Mouse (Mus musculus) embryonic facial prominence, embryonic 13.5 days (tissue): Measurements from ENCODE around the gene Ifne. TPM values are rescaled to one million over a fixed set of nuclear protein-coding genes. Genes with fewer than 3 reads are reported as not detected.

Experiments
- ATAC-seq: fragments of 200-750 bp; cut with Nextera tagmentation; 2 replicates; pipeline ENCODE4 v1.8.0; 2017; ENCODE audit warnings: low read depth; ENCODE audit not compliant: insufficient number of reproducible peaks, insufficient read depth, low FRiP score, low TSS enrichment
- H3K27ac ChIP-seq: fragments of 300-500 bp; sonication (generic); 2 replicates; pipeline ENCODE4 v1.5.1; 2015; ENCODE audit warnings: moderate library complexity, mild to moderate bottlenecking, inconsistent platforms
- H3K27me3 ChIP-seq: fragments of 300-500 bp; sonication (generic); 2 replicates; pipeline ENCODE4 v1.6.1; 2015; ENCODE audit warnings: mild to moderate bottlenecking, inconsistent platforms
- H3K36me3 ChIP-seq: fragments of 300-500 bp; sonication (generic); 2 replicates; pipeline ENCODE4 v1.6.1; 2015; ENCODE audit warnings: mild to moderate bottlenecking, inconsistent platforms
- H3K4me1 ChIP-seq: fragments of 300-500 bp; sonication (generic); 2 replicates; pipeline ENCODE4 v1.6.1; 2015; ENCODE audit warnings: inconsistent platforms
- H3K4me2 ChIP-seq: fragments of 300-500 bp; sonication (generic); 2 replicates; pipeline ENCODE4 v1.6.1; 2015; ENCODE audit warnings: moderate library complexity, mild to moderate bottlenecking, inconsistent platforms
- H3K4me3 ChIP-seq: fragments of 300-500 bp; sonication (generic); 2 replicates; pipeline ENCODE4 v1.5.1; 2015; ENCODE audit warnings: mild to moderate bottlenecking, inconsistent platforms
- H3K9ac ChIP-seq: fragments of 300-500 bp; sonication (generic); 2 replicates; pipeline ENCODE4 v1.6.1; 2015; ENCODE audit warnings: mild to moderate bottlenecking, inconsistent platforms
- H3K9me3 ChIP-seq: fragments of 300-500 bp; sonication (generic); 2 replicates; pipeline ENCODE4 v1.6.1; 2016; ENCODE audit warnings: inconsistent platforms
- WGBS: fragments of 180-500 bp; shearing (Covaris S2); methylation state at CpG from one replicate; pipeline ENCODE4 v1.1.7; 2015; ENCODE audit warnings: mixed read lengths; 5-methylcytosine and 5-hydroxymethylcytosine counted together
- polyA plus RNA-seq: library from polyadenylated mRNA; unstranded; fragments of >200 nt; fragmentation: Nextera tagmentation; extraction: Ambion mirVana; gene quantifications from 2 replicates; pipeline ENCODE4 v1.2.1, GENCODE M21; 2015

Ifne gene
- not detected in 2 replicates for polyA plus RNA-seq

GRCm38 (mm10) chr4:88880101-88880500 lies at the start of gene Ifne:
TSS of gene Ifne (minus strand) at chr4:88880201.
- Histone ChIP-seq H3K27me3 (no peaks in the 10 kb centered on the region), H3K9me3 (no peaks in the 10 kb centered on the region), H3K9ac (no peak within 1 kb of the TSS), H3K4me2 (no peak within 1 kb of the TSS), H3K36me3 (no peaks in the 10 kb centered on the region), H3K4me3 (no peak within 1 kb of the TSS), H3K4me1 (no peaks in the 10 kb centered on the region), H3K27ac (no peak within 1 kb of the TSS)
- no peak for ATAC-seq
- 87% methylated on average over 8 of the region's 8 CpGs for WGBS

- Histone ChIP-seq H3K9me3 (0 out of 2 replicates have a peak, but pooled peaks cover 6% of the 10 kb centered on the region), H3K4me3 (no peak overlapping the region), H3K4me2 (no peak overlapping the region), H3K4me1 (no peaks in the 10 kb centered on the region), H3K36me3 (peaks cover 7% of the 10 kb centered on the region; the same call in 1 of the 2 replicates), H3K27ac (no peak overlapping the region), H3K9ac (no peak overlapping the region), H3K27me3 (no peaks in the 10 kb centered on the region)
- no peak for ATAC-seq
- 73% methylated on average over 4 of the region's 4 CpGs for WGBS
Observed at GRCm38 (mm10) chr4:88928341-88929102, 48.5 kb upstream of the Ifne start.

GRCm38 (mm10) chr4:88927850-88928249 lies 47.8 kb upstream of the Ifne start:
- H3K4me3 ChIP-seq: no peak overlapping the region
- peaks cover 7% of the 10 kb centered on the region; the same call in 1 of the 2 replicates for H3K36me3 ChIP-seq
- no peak for ATAC-seq
- 0 out of 2 replicates have a peak, but pooled peaks cover 6% of the 10 kb centered on the region for H3K9me3 ChIP-seq
- no peaks in the 10 kb centered on the region for H3K27me3 ChIP-seq
- no peak overlapping the region for H3K4me2 ChIP-seq
- no peak overlapping the region for H3K27ac ChIP-seq
- 75% methylated on average over 2 of the region's 2 CpGs for WGBS
- no peak overlapping the region for H3K9ac ChIP-seq
- H3K4me1 ChIP-seq: no peaks in the 10 kb centered on the region

GRCm38 (mm10) chr4:88926637-88927036 lies 46.6 kb upstream of the Ifne start:
- Histone ChIP-seq H3K27ac (no peak overlapping the region), H3K4me3 (no peak overlapping the region), H3K9me3 (0 out of 2 replicates have a peak, but pooled peaks cover 6% of the 10 kb centered on the region), H3K36me3 (peaks cover 7% of the 10 kb centered on the region; the same call in 1 of the 2 replicates), H3K4me2 (no peak overlapping the region), H3K4me1 (no peaks in the 10 kb centered on the region), H3K27me3 (no peaks in the 10 kb centered on the region), H3K9ac (no peak overlapping the region)
- WGBS: 83% methylated on average over 1 of the region's 1 CpGs
- no peak for ATAC-seq

- no peak overlapping the region for H3K27ac ChIP-seq
- no peaks in the 10 kb centered on the region for H3K27me3 ChIP-seq
- peaks cover 7% of the 10 kb centered on the region; the same call in 1 of the 2 replicates for H3K36me3 ChIP-seq
- no peak overlapping the region for H3K4me3 ChIP-seq
- 0 out of 2 replicates have a peak, but pooled peaks cover 6% of the 10 kb centered on the region for H3K9me3 ChIP-seq
- no peak overlapping the region for H3K4me2 ChIP-seq
- no peak overlapping the region for H3K9ac ChIP-seq
- no peaks in the 10 kb centered on the region for H3K4me1 ChIP-seq
- 90% methylated on average over 1 of the region's 1 CpGs for WGBS
- no peak for ATAC-seq
Observed at GRCm38 (mm10) chr4:88926082-88926481, 46.1 kb upstream of the Ifne start.

- no peak overlapping the region for H3K4me3 ChIP-seq
- 84% methylated on average over 2 of the region's 2 CpGs for WGBS
- no peaks in the 10 kb centered on the region for H3K4me1 ChIP-seq
- H3K36me3 ChIP-seq: peaks cover 7% of the 10 kb centered on the region; the same call in 1 of the 2 replicates
- no peak overlapping the region for H3K9ac ChIP-seq
- 0 out of 2 replicates have a peak, but pooled peaks cover 6% of the 10 kb centered on the region for H3K9me3 ChIP-seq
- H3K27me3 ChIP-seq: no peaks in the 10 kb centered on the region
- H3K4me2 ChIP-seq: no peak overlapping the region
- no peak for ATAC-seq
- H3K27ac ChIP-seq: no peak overlapping the region
Observed at GRCm38 (mm10) chr4:88925456-88925855, 45.5 kb upstream of the Ifne start.

- WGBS: 92% methylated on average over 5 of the region's 5 CpGs
- Histone ChIP-seq H3K27ac (no peak overlapping the region), H3K4me3 (no peak overlapping the region), H3K4me1 (no peaks in the 10 kb centered on the region), H3K4me2 (no peak overlapping the region), H3K9ac (no peak overlapping the region), H3K9me3 (0 out of 2 replicates have a peak, but pooled peaks cover 6% of the 10 kb centered on the region), H3K27me3 (no peaks in the 10 kb centered on the region), H3K36me3 (peaks cover 7% of the 10 kb centered on the region; the same call in 1 of the 2 replicates)
- no peak for ATAC-seq
Observed at GRCm38 (mm10) chr4:88921280-88921679, 41.3 kb upstream of the Ifne start.

- ATAC-seq: no peak
- WGBS: 89% methylated on average over 5 of the region's 5 CpGs
Observed at GRCm38 (mm10) chr4:88917770-88918460, 37.9 kb upstream of the Ifne start.

GRCm38 (mm10) chr4:88916306-88916705 lies 36.3 kb upstream of the Ifne start:
- 0 out of 2 replicates have a peak, but pooled peaks cover 2% of the 10 kb centered on the region for H3K27me3 ChIP-seq
- H3K9ac ChIP-seq: no peak overlapping the region
- H3K4me1 ChIP-seq: no peaks in the 10 kb centered on the region
- H3K9me3 ChIP-seq: no peaks in the 10 kb centered on the region
- H3K4me3 ChIP-seq: no peak overlapping the region
- H3K36me3 ChIP-seq: no peaks in the 10 kb centered on the region
- no peak overlapping the region for H3K4me2 ChIP-seq
- H3K27ac ChIP-seq: no peak overlapping the region
- ATAC-seq: no peak
- 81% methylated on average over 4 of the region's 4 CpGs for WGBS

More at GRCm38 (mm10) chr4:88917770-88918460, 37.9 kb upstream of the Ifne start:
- no peaks in the 10 kb centered on the region for H3K4me1 ChIP-seq
- no peak overlapping the region for H3K4me2 ChIP-seq
- H3K9ac ChIP-seq: no peak overlapping the region
- no peaks in the 10 kb centered on the region for H3K36me3 ChIP-seq
- 0 out of 2 replicates have a peak, but pooled peaks cover 2% of the 10 kb centered on the region for H3K27me3 ChIP-seq
- no peak overlapping the region for H3K4me3 ChIP-seq
- no peaks in the 10 kb centered on the region for H3K9me3 ChIP-seq
- no peak overlapping the region for H3K27ac ChIP-seq

- Histone ChIP-seq H3K4me1 (no peaks in the 10 kb centered on the region), H3K27me3 (0 out of 2 replicates have a peak, but pooled peaks cover 2% of the 10 kb centered on the region), H3K4me3 (no peak overlapping the region), H3K9ac (no peak overlapping the region), H3K36me3 (no peaks in the 10 kb centered on the region), H3K4me2 (no peak overlapping the region), H3K9me3 (no peaks in the 10 kb centered on the region), H3K27ac (no peak overlapping the region)
- WGBS: 84% methylated on average over 1 of the region's 1 CpGs
- ATAC-seq: no peak
Observed at GRCm38 (mm10) chr4:88913984-88914383, 34.0 kb upstream of the Ifne start.

- Histone ChIP-seq H3K4me3 (no peak overlapping the region), H3K36me3 (no peaks in the 10 kb centered on the region), H3K27me3 (0 out of 2 replicates have a peak, but pooled peaks cover 2% of the 10 kb centered on the region), H3K27ac (no peak overlapping the region), H3K9ac (no peak overlapping the region), H3K4me2 (no peak overlapping the region), H3K9me3 (no peaks in the 10 kb centered on the region), H3K4me1 (no peaks in the 10 kb centered on the region)
- no peak for ATAC-seq
- WGBS: 84% methylated on average over 2 of the region's 2 CpGs
Observed at GRCm38 (mm10) chr4:88912882-88913281, 32.9 kb upstream of the Ifne start.
